28 mouse cellular contexts compared by ENCODE assay signal in the genomic region with DNA sequence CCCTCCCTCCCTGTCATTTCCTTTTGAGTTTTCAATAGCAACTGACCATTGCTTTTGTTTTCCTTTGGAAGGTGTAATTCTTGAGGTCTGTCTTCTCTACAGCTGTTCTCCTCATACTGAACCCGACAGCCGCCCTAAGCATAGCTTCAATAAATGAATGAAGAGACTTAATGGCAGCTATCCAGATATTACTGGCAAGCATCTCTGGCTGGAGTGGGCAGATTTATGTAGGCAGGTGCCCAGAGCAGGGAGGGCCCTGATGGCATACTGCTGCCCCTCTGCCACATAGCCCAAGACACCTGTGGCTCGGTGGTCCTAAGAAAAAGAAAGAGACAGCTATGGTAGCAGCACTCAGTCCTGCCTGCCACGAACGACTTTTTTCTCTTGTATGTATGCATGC.
"Had no signal": no experiment of that assay in that cellular context is flagged by ENCODE, and none has a peak within 500 bp of the region (broad histone marks: within the 10 kb centered on the region; RNA-seq: fewer than 3 reads in every experiment).

No protein-coding gene starts in this region.

- ATAC-seq: hindbrain, embryonic 16.5 days; intestine, embryonic 16.5 days had no signal

- H3K27me3 ChIP-seq: heart, embryonic 15.5 days; hindbrain, embryonic 12.5 days; liver, embryonic 15.5 days had no signal

- H3K27ac ChIP-seq: heart, adult 2 months; heart, embryonic 13.5 days; heart, embryonic 15.5 days; hindbrain, embryonic 12.5 days; hindbrain, embryonic 14.5 days; kidney, embryonic 15.5 days; kidney, postnatal 0 days; limb, embryonic 12.5 days; liver, embryonic 13.5 days; liver, embryonic 15.5 days had no signal

- DNase-seq: gastrocnemius, postnatal 14 days; gastrocnemius, postnatal 36 days; heart, adult 11 months; heart, adult 2 months; heart, postnatal 14 days; heart, postnatal 36 days; kidney, adult 11 months; kidney, adult 2 months; kidney, adult 9 months; kidney, postnatal 14 days; kidney, postnatal 36 days; layer of hippocampus, adult 9-11 months; layer of hippocampus, postnatal 36 days; left cerebral cortex, postnatal 4 days; liver; liver, embryonic 13.5 days had no signal

- H3K4me2 ChIP-seq: heart, embryonic 11.5 days; heart, embryonic 13.5 days; heart, embryonic 15.5 days; hindbrain, embryonic 12.5 days; hindbrain, embryonic 14.5 days; kidney, embryonic 15.5 days; limb, embryonic 12.5 days; liver, embryonic 11.5 days; liver, embryonic 13.5 days; liver, embryonic 15.5 days had no signal

- H3K36me3 ChIP-seq: heart, embryonic 13.5 days; heart, embryonic 15.5 days; hindbrain, embryonic 12.5 days; kidney, embryonic 15.5 days; limb, embryonic 12.5 days; liver, embryonic 13.5 days; liver, embryonic 15.5 days had no signal

- H3K9me3 ChIP-seq: heart, embryonic 13.5 days; heart, embryonic 15.5 days; hindbrain, embryonic 12.5 days; kidney, embryonic 15.5 days; limb, embryonic 12.5 days; liver, embryonic 13.5 days; liver, embryonic 15.5 days had no signal

- H3K4me3 ChIP-seq: heart, adult 2 months; heart, embryonic 13.5 days; heart, embryonic 15.5 days; hindbrain, embryonic 12.5 days; kidney, embryonic 15.5 days; limb, embryonic 12.5 days; liver, embryonic 13.5 days; liver, embryonic 15.5 days had no signal

- H3K4me1 ChIP-seq: heart, embryonic 13.5 days; heart, embryonic 15.5 days; liver, embryonic 13.5 days; liver, embryonic 15.5 days had no signal

- H3K9ac ChIP-seq: heart, embryonic 13.5 days; heart, embryonic 15.5 days; hindbrain, embryonic 12.5 days; hindbrain, embryonic 14.5 days; kidney, embryonic 15.5 days; limb, embryonic 12.5 days; liver, embryonic 13.5 days; liver, embryonic 15.5 days had no signal
